Mouse (Mus musculus) liver, embryonic 11.5 days (tissue): ENCODE data around the gene Scfd2. TPM values are rescaled to one million over a fixed set of nuclear protein-coding genes. Genes with fewer than 3 reads are reported as not detected.

ENCODE experiments used
- ATAC-seq: fragments of 200-750 bp; cut with Nextera tagmentation; replicated peaks from 2 replicates; pipeline ENCODE4 v1.8.0; 2017; ENCODE audit warnings: moderate number of reproducible peaks, mild to moderate bottlenecking, moderate TSS enrichment, moderate library complexity; ENCODE audit not compliant: low FRiP score
- DNase-seq: peaks from one replicate; pipeline ENCODE4 v3.0.0-alpha.2; 2017; ENCODE audit warnings: low spot score
- H3K27ac ChIP-seq: fragments of 300-500 bp; sonication (generic); 2 replicates; pipeline ENCODE4 v1.5.1; 2014; ENCODE audit warnings: mild to moderate bottlenecking, low read depth, low read length, control low read depth
- H3K27me3 ChIP-seq: fragments of 300-500 bp; sonication (generic); replicated peaks from 2 replicates; pipeline ENCODE4 v1.6.1; 2014; ENCODE audit warnings: low read length, mixed read lengths; ENCODE audit not compliant: control insufficient read depth, insufficient read depth
- H3K36me3 ChIP-seq: fragments of 300-500 bp; sonication (generic); 2 replicates; pipeline ENCODE4 v1.6.1; 2014; ENCODE audit warnings: mild to moderate bottlenecking, low read length, moderate library complexity, mixed read lengths; ENCODE audit not compliant: control insufficient read depth, insufficient read depth
- H3K4me1 ChIP-seq: fragments of 300-500 bp; sonication (generic); replicated peaks from 2 replicates; pipeline ENCODE4 v1.6.1; 2014; ENCODE audit warnings: low read length, mixed read lengths; ENCODE audit not compliant: control insufficient read depth, insufficient read depth
- H3K4me2 ChIP-seq: fragments of 300-500 bp; sonication (generic); 2 replicates; pipeline ENCODE4 v1.6.1; 2014; ENCODE audit warnings: mild to moderate bottlenecking, control low read depth, moderate library complexity
- H3K4me3 ChIP-seq: fragments of 300-500 bp; sonication (generic); 2 replicates; pipeline ENCODE4 v1.5.1; 2014; ENCODE audit warnings: low read depth, low read length, control low read depth
- H3K9ac ChIP-seq: fragments of 300-500 bp; sonication (generic); 2 replicates; pipeline ENCODE4 v1.6.1; 2014; ENCODE audit warnings: low read depth, low read length, control low read depth
- H3K9me3 ChIP-seq: fragments of 300-500 bp; sonication (generic); 2 replicates; pipeline ENCODE4 v1.6.1; 2016; ENCODE audit warnings: low read length, inconsistent platforms, mixed read lengths; ENCODE audit not compliant: control insufficient read depth
- WGBS: fragments of 180-500 bp; shearing (Covaris S2); extraction: QIAGEN DNeasy Blood & Tissue Kit; methylation state at CpG from one replicate; pipeline ENCODE4 v1.1.7; 2014; 5-methylcytosine and 5-hydroxymethylcytosine counted together
- polyA plus RNA-seq: library from polyadenylated mRNA; unstranded; fragments of >200 nt; fragmentation: Nextera tagmentation; extraction: Ambion mirVana; gene quantifications from 2 replicates; pipeline ENCODE4 v1.2.1, GENCODE M21; 2014

Gene Scfd2
- polyA plus RNA-seq, 1 experiment from 2014 or later = 20.7 TPM

- no peak overlapping the region for H3K4me3 ChIP-seq
- no peak for DNase-seq
- H3K4me2 ChIP-seq = no peak overlapping the region
- ATAC-seq = no peak
- WGBS = 72% methylated on average over 10 of the region's 10 CpGs
- no peaks in the 10 kb centered on the region for H3K36me3 ChIP-seq
- no peak overlapping the region for H3K9ac ChIP-seq
- no peaks in the 10 kb centered on the region for H3K9me3 ChIP-seq
- H3K4me1 ChIP-seq = no peaks in the 10 kb centered on the region; the same call in 1 of the 2 replicates
- H3K27me3 ChIP-seq = no peaks in the 10 kb centered on the region
- no peak overlapping the region for H3K27ac ChIP-seq
These were observed 55.0 kb downstream of the Scfd2 start for GRCm38 (mm10) chr5:74476551-74476950.

- Histone ChIP-seq H3K9me3 (no peaks in the 10 kb centered on the region), H3K9ac (no peak overlapping the region), H3K27me3 (no peaks in the 10 kb centered on the region), H3K4me2 (no peak overlapping the region), H3K36me3 (no peaks in the 10 kb centered on the region), H3K4me3 (no peak overlapping the region), H3K27ac (no peak overlapping the region), H3K4me1 (no peaks in the 10 kb centered on the region)
- 94% methylated on average over 11 of the region's 11 CpGs for WGBS
- no peak for DNase-seq
- ATAC-seq = no peak
These were observed 58.4 kb downstream of the Scfd2 start for GRCm38 (mm10) chr5:74473117-74473516.

GRCm38 (mm10) chr5:74470819-74471218, 60.7 kb downstream of the Scfd2 start:
- 81% methylated on average over 3 of the region's 3 CpGs for WGBS
- Histone ChIP-seq H3K4me1 (no peaks in the 10 kb centered on the region), H3K27ac (no peak overlapping the region), H3K4me3 (no peak overlapping the region), H3K9ac (no peak overlapping the region), H3K27me3 (no peaks in the 10 kb centered on the region), H3K9me3 (no peaks in the 10 kb centered on the region), H3K4me2 (no peak overlapping the region), H3K36me3 (no peaks in the 10 kb centered on the region)
- DNase-seq = no peak
- no peak for ATAC-seq

GRCm38 (mm10) chr5:74469620-74470019, 61.9 kb downstream of the Scfd2 start:
- Histone ChIP-seq H3K4me2 (no peak overlapping the region), H3K27me3 (no peaks in the 10 kb centered on the region), H3K4me3 (no peak overlapping the region), H3K9ac (no peak overlapping the region), H3K27ac (no peak overlapping the region), H3K9me3 (no peaks in the 10 kb centered on the region), H3K36me3 (no peaks in the 10 kb centered on the region), H3K4me1 (no peaks in the 10 kb centered on the region)
- 76% methylated on average over 1 of the region's 1 CpGs for WGBS
- DNase-seq (no peak), ATAC-seq (no peak)

GRCm38 (mm10) chr5:74467753-74468152, 63.8 kb downstream of the Scfd2 start:
- ATAC-seq = no peak
- no peaks in the 10 kb centered on the region for H3K9me3 ChIP-seq
- no peak overlapping the region for H3K4me2 ChIP-seq
- H3K9ac ChIP-seq = no peak overlapping the region
- H3K36me3 ChIP-seq = no peaks in the 10 kb centered on the region
- no peaks in the 10 kb centered on the region for H3K27me3 ChIP-seq
- WGBS = 77% methylated on average over 3 of the region's 3 CpGs
- no peaks in the 10 kb centered on the region for H3K4me1 ChIP-seq
- no peak overlapping the region for H3K4me3 ChIP-seq
- DNase-seq = no peak
- H3K27ac ChIP-seq = no peak overlapping the region

- H3K27ac ChIP-seq = no peak overlapping the region
- WGBS = 92% methylated on average over 2 of the region's 2 CpGs
These were observed 74.8 kb downstream of the Scfd2 start for GRCm38 (mm10) chr5:74456759-74457158.

GRCm38 (mm10) chr5:74455510-74456269, 75.9 kb downstream of the Scfd2 start:
- Histone ChIP-seq H3K27ac (no peak overlapping the region), H3K9ac (no peak overlapping the region), H3K4me2 (no peak overlapping the region), H3K4me3 (no peak overlapping the region), H3K27me3 (no peaks in the 10 kb centered on the region), H3K9me3 (no peaks in the 10 kb centered on the region), H3K36me3 (no peaks in the 10 kb centered on the region), H3K4me1 (no peaks in the 10 kb centered on the region)
- DNase-seq (no peak), ATAC-seq (0 out of 2 replicates have a peak, but pooled peaks have one; percentile 10)
- WGBS = 83% methylated on average over 6 of the region's 6 CpGs

More at GRCm38 (mm10) chr5:74456759-74457158, 74.8 kb downstream of the Scfd2 start:
- H3K9me3 ChIP-seq = no peaks in the 10 kb centered on the region
- no peak for DNase-seq
- no peak for ATAC-seq
- H3K9ac ChIP-seq = no peak overlapping the region
- H3K4me2 ChIP-seq = no peak overlapping the region
- no peaks in the 10 kb centered on the region for H3K27me3 ChIP-seq
- H3K4me3 ChIP-seq = no peak overlapping the region
- H3K4me1 ChIP-seq = no peaks in the 10 kb centered on the region
- no peaks in the 10 kb centered on the region for H3K36me3 ChIP-seq

- Histone ChIP-seq H3K4me1 (no peaks in the 10 kb centered on the region), H3K9me3 (no peaks in the 10 kb centered on the region), H3K4me2 (no peak overlapping the region), H3K9ac (no peak overlapping the region), H3K27me3 (no peaks in the 10 kb centered on the region), H3K36me3 (no peaks in the 10 kb centered on the region), H3K4me3 (no peak overlapping the region), H3K27ac (no peak overlapping the region)
- WGBS = 78% methylated on average over 9 of the region's 9 CpGs
- DNase-seq (no peak), ATAC-seq (no peak)
These were observed 76.5 kb downstream of the Scfd2 start for GRCm38 (mm10) chr5:74455094-74455493.

GRCm38 (mm10) chr5:74450977-74451376, 80.6 kb downstream of the Scfd2 start:
- WGBS = 65% methylated on average over 5 of the region's 5 CpGs
- Histone ChIP-seq H3K27me3 (no peaks in the 10 kb centered on the region), H3K27ac (no peak overlapping the region), H3K36me3 (no peaks in the 10 kb centered on the region), H3K4me3 (no peak overlapping the region), H3K4me2 (no peak overlapping the region), H3K9me3 (no peaks in the 10 kb centered on the region), H3K9ac (no peak overlapping the region), H3K4me1 (no peaks in the 10 kb centered on the region)
- DNase-seq (no peak), ATAC-seq (no peak)
